In genomic region chr17:53389507-53389906, GRCm38 (mm10) we compare ENCODE assay signal across 8 mouse cellular contexts.
DNase-seq lines count a peak whose midpoint lies in the region; ATAC-seq and TF ChIP-seq lines count a peak whose summit lies in the region.

No protein-coding gene starts in this region.

- H3K9me3 ChIP-seq in heart, embryonic 12.5 days (replicated peaks): no peaks in the 10 kb centered on the region
- H3K9me3 ChIP-seq in ES-E14 (ENCODE audit: control insufficient read depth, insufficient read depth, low read depth, low read length): no peaks in the 10 kb centered on the region
- no peaks in the 10 kb centered on the region for H3K9me3 ChIP-seq in midbrain, embryonic 11.5 days (ENCODE audit: control insufficient read depth, low read length)
- H3K9me3 ChIP-seq in intestine, embryonic 16.5 days (ENCODE audit: control insufficient read depth, low read length): no peaks in the 10 kb centered on the region

- no peaks in the 10 kb centered on the region for H3K36me3 ChIP-seq in heart, embryonic 12.5 days
- no peaks in the 10 kb centered on the region for H3K36me3 ChIP-seq in ES-E14 (ENCODE audit: control insufficient read depth, insufficient read depth, low read length, poor library complexity, severe bottlenecking)
- no peaks in the 10 kb centered on the region for H3K36me3 ChIP-seq in midbrain, embryonic 11.5 days (ENCODE audit: control insufficient read depth, insufficient read depth, low read length)
- no peaks in the 10 kb centered on the region for H3K36me3 ChIP-seq in intestine, embryonic 16.5 days (ENCODE audit: control insufficient read depth, insufficient read depth, low read length)

- no peak overlapping the region for H3K4me3 ChIP-seq in heart, embryonic 12.5 days
- H3K4me3 ChIP-seq in ES-E14 (ENCODE audit: insufficient read depth in 1 of 2, low read depth in 1 of 2, low read length in 2 of 2, poor library complexity in 1 of 2, severe bottlenecking in 1 of 2): no peak overlapping the region
- H3K4me3 ChIP-seq in midbrain, embryonic 11.5 days (ENCODE audit: low read depth, low read length): no peak overlapping the region
- no peak overlapping the region for H3K4me3 ChIP-seq in intestine, embryonic 16.5 days (ENCODE audit: low read length)

- 38% methylated on average over 4 of the region's 4 CpGs for WGBS in heart, embryonic 12.5 days
- 46% methylated on average over 4 of the region's 4 CpGs for WGBS in midbrain, embryonic 11.5 days
- 46% methylated on average over 4 of the region's 4 CpGs for WGBS in intestine, embryonic 16.5 days

- H3K4me1 ChIP-seq in heart, embryonic 12.5 days (replicated peaks): no peaks in the 10 kb centered on the region
- H3K4me1 ChIP-seq in ES-E14 (ENCODE audit: control insufficient read depth in 2 of 2, insufficient read depth in 2 of 2, low read length in 2 of 2, poor library complexity in 1 of 2): no peaks in the 10 kb centered on the region
- H3K4me1 ChIP-seq in midbrain, embryonic 11.5 days (ENCODE audit: control insufficient read depth, insufficient read depth, low read length): no peaks in the 10 kb centered on the region
- H3K4me1 ChIP-seq in intestine, embryonic 16.5 days (ENCODE audit: control insufficient read depth, insufficient read depth, low read length): no peaks in the 10 kb centered on the region

- no peak overlapping the region for H3K9ac ChIP-seq in heart, embryonic 12.5 days
- no peak overlapping the region for H3K9ac ChIP-seq in ES-E14 (ENCODE audit: insufficient read depth, low read depth, low read length, poor library complexity, severe bottlenecking)
- H3K9ac ChIP-seq in midbrain, embryonic 11.5 days (ENCODE audit: low read length): no peak overlapping the region
- H3K9ac ChIP-seq in intestine, embryonic 16.5 days (ENCODE audit: low read depth, low read length): no peak overlapping the region

- H3K4me2 ChIP-seq in heart, embryonic 12.5 days: no peak overlapping the region
- H3K4me2 ChIP-seq in midbrain, embryonic 11.5 days: no peak overlapping the region
- no peak overlapping the region for H3K4me2 ChIP-seq in intestine, embryonic 16.5 days (ENCODE audit: low read depth, low read length)

- in situ Hi-C loops in ES-E14 (cut with MboI; ENCODE audit: low sequenced_read_pairs in 2 of 2, unreplicated experiment in 2 of 2): loop anchor here (10.0 to 25.0 kb wide), 2 partner anchors 825 to 827 kb away; no protein-coding TSS in a partner anchor

- peak; percentile 49 for DNase-seq in heart, postnatal 4 days
- DNase-seq in 416B (ENCODE audit: low read depth) (peak; percentile 45), ES-E14 (ENCODE audit: low read depth, low spot score) (peak; percentile 25)
- peak; percentile 19 to 66 for DNase-seq in frontal cortex, postnatal 36 days (ENCODE audit: low spot score in 2 of 2)
- DNase-seq in midbrain, embryonic 11.5 days (ENCODE audit: low spot score, missing footprints): peak; percentile 88
- peak; percentile 64 for DNase-seq in thymus, postnatal 4 days

- H3K27me3 ChIP-seq in heart, embryonic 12.5 days (replicated peaks): no peaks in the 10 kb centered on the region
- no peaks in the 10 kb centered on the region for H3K27me3 ChIP-seq in midbrain, embryonic 11.5 days (ENCODE audit: control insufficient read depth, insufficient read depth, low read length)
- no peaks in the 10 kb centered on the region for H3K27me3 ChIP-seq in intestine, embryonic 16.5 days (replicated peaks; ENCODE audit: control insufficient read depth, insufficient read depth, low read length)

- no peak overlapping the region for H3K27ac ChIP-seq in heart, embryonic 12.5 days (ENCODE audit: poor library complexity, severe bottlenecking)
- no peak overlapping the region for H3K27ac ChIP-seq in ES-E14 (ENCODE audit: insufficient read depth, low read depth, low read length, poor library complexity, severe bottlenecking)
- H3K27ac ChIP-seq in midbrain, embryonic 11.5 days (ENCODE audit: low read depth, low read length): no peak overlapping the region
- H3K27ac ChIP-seq in intestine, embryonic 16.5 days (ENCODE audit: low read length): no peak overlapping the region

- ATAC-seq in heart, embryonic 12.5 days (ENCODE audit: insufficient number of reproducible peaks, low FRiP score): no peak
- ATAC-seq in midbrain, embryonic 11.5 days (ENCODE audit: low FRiP score): 0 out of 2 replicates have a peak, but pooled peaks have one; percentile 55
- ATAC-seq in intestine, embryonic 16.5 days: no peak

TF ChIP-seq in ES-E14, 5 proteins besides CTCF, POLR2A, EP300 and RAD21:
- TF ChIP-seq ZC3H11A (IDR thresholded peaks at IDR 0.05; ENCODE audit: borderline replicate concordance, low read depth, low read length): peak; percentile 73; the same call in 1 of the 2 replicates
- no peak for TF ChIP-seq MAFK (IDR thresholded peaks at IDR 0.05; ENCODE audit: insufficient read depth, low read depth, low read length)

Comparison
In these comparisons a context has a peak if more than half of its experiments do, and no peak if none do; other contexts are left out.
1. DNase-seq: peak in every context shown above with its lines; median percentile 88 in midbrain, embryonic 11.5 days; 64 in thymus, postnatal 4 days; 49 in heart, postnatal 4 days; 45 in 416B; 42 in frontal cortex, postnatal 36 days; 25 in ES-E14.